Mouse (Mus musculus): ENCODE measurements around the gene Snx17.

DNA sequence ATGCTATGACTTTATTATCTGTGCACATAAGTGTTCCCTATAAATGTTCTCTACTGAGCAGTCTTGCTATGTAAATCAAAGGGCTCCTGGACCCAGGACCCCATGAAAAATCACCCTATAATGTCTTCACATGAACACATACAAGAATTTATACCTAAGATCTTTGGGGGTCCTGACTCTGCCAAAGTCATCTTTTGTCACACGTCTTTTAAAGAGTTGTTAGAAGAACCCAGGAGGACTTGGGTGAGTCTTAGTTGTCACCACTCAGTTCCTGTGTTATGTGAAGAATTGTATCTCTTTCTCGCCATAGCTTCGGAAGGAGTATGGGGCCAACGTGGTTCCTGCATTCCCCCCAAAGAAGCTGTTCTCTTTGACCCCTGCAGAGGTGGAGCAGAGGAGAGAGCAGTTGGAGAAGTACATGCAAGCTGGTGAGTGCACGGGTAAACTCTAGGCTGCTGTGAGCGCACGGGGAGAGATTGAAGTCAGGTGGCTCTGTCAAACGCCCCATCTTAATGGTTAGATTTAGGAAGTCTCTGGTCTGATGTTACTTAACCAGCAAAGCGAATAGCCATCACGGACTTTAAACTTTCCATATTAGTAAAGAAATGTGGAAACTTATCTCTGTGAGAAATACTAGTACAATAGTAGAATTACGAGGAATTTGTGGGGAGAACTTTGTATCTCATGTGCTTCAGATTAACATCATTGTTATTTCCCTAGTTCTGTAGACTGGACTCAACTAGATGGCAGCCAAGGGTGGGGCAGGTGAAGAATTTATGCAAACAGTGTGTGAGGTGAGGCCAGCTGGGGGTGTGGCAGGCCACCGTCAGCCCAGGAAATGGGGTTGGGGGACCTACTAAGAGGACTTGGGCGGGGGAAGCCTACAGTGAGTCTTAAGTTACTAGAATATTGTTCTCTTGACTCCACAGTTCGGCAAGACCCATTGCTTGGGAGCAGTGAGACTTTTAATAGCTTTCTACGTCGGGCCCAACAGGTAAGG is 1.8 kb downstream of the Snx17 start:
- no peak for TF ChIP-seq GATA1 (IDR thresholded peaks at IDR 0.05; ENCODE audit: low read length)
- TF ChIP-seq TAL1 (IDR thresholded peaks at IDR 0.05; ENCODE audit: low read length), result no peak

Data from erythroblast, embryonic 14.5 days (primary cell).